Mouse (Mus musculus) B cell, adult 2 months (primary cell): ENCODE results near the gene Pnliprp2.

Experiments used
- DNase-seq, 2 experiments: peaks; one replicate each; pipeline ENCODE4 v3.0.0; 2022

The Pnliprp2 gene

DNA sequence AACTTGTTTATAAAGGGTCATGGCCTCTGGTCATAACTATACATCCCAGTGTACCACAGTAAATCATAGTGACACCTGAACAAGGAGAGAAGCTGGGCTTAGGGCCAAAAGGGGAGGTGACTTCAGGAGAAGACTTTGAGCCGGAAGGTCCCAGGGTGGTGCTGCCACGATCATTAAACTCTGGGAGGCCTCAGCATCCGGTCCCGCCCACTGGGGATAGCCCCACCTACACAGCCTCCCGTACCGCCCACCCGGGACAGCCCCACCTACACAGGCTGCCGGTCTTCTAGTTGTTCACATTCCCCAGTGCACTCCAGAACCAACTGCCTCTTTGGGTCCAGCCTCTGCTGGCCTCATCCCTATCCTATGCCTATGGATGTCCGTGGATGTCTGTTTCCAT, at the start of gene Pnliprp2:
Pnliprp2 (plus strand) TSS at position 297 of the 400 bp plus-strand sequence.
- DNase-seq: no peak

DNA sequence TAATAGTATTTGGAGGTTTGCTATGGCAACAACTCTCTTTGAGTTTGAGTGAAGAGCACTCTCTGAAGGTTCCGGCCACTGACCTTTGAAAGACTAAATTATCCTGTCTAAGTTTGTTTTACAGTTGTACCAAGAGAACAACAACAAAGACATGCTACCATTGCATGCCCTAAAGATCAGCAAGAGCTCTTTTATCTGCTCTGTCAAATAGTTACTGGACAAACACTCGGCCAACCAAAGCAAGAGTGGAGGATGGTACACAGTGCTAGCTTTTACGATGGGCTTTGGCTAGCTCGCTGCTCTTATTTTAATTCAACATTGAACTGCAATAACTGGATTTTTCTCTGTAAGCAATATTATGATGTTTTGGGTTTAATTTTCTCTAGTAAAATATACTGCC, 41.6 kb upstream of the Pnliprp2 start:
- DNase-seq: no peak

DNA sequence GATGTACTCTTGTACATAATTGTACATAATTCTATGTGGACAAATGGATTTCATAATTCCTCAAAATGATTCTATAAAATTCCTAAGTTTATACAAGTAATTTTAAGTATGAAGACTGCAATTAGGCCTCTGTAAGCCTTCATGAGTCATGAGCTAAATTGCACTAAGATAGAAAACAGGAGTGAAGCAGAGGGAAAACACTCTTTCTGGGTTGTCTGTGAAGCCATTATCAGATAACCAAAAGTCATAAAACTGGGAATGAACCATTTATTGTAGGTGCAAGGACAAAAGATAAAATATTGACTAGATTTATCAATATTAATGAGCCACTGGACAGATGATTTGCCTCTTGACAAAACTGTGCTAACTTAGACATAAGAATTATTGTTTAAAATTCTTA, 39.1 kb upstream of the Pnliprp2 start:
- no peak for DNase-seq

DNA sequence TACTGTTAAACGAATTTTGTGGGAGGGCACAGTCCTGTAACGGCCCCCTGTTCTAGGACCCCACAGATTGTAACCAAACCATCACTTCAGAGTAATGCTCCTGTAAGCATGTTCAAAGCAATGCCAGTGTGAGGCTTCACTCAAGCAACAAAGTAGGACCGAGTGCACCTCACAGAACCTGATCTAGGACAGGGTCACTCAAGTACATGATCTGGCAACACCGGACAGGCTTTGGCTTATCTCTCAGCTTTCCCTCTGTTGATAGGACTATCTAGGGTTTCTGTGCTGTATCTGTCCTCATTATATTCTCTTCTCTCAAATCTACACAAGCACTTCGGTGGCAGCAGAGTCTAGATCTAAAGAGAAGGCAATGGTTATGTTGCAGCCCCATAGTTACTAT, 33.0 kb upstream of the Pnliprp2 start:
- DNase-seq: no peak

DNA sequence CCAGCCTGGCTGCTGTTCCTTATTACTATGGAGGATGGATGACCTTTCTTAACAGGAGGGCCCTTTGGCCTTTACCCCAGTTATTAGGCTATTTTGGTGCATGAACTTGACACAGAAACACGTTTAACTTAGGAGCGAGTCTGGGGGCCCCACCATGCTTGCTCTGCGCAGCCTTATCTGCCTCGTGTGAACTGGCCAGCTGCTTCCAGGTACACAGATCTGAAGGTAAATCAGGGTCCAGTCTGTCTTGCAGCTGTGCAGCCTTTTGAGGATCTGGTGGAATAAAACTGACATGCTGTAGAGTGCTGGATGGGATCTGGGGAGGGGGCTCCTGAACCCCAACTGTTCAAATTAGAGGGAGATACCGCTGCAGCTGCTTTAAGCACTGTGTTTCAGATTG, 31.8 kb upstream of the Pnliprp2 start:
- DNase-seq: no peak

DNA sequence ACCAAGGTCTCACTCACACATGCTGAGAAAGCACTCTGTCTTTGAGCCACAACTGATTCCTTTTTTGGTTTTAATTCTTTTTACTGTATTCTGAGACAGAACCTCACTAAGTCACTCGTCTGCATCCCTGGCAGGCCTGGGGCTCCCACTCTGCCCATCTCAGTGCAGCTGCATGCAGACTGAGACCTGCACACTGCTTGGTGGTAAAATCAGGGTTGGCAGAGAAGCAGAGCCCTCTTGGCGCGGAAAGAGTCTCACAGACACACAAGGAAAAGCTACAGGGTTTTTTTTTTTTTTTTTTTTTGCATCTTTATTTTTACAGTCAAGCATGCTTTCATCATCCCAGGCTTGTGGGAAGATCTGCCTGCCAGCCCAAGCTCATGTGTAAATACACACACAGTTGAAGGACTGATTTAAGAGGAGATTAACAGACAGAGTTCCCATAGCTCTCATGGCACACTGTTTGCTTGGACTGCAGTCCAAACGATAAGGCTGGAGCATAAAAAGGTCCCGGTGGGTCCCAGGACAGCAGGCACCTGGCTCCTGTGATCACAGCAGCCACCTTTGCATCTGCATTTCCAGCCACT, 31.0 kb upstream of the Pnliprp2 start, which contains the start of gene Pnliprp1:
Pnliprp1 (plus strand) TSS at position 443 of the 587 bp plus-strand sequence.
- DNase-seq: no peak

DNA sequence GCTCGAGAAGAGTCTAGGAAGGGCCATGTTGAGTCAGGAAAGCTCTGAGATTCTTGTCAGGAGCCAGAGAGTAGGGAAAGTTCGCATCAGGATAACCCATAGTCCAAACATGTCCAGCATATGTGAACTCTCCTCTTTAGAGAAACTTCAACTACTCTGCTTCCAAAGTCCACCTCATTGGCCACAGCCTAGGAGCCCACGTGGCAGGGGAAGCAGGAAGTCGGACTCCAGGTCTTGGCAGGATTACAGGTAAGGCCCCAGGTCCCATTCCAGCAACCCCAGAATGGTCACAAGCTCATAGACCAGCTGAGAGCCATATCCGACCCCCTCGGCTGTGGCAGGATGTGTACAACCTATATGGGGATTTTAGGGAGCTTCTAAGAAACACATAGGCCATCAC, 26.3 kb upstream of the Pnliprp2 start:
- no peak for DNase-seq

DNA sequence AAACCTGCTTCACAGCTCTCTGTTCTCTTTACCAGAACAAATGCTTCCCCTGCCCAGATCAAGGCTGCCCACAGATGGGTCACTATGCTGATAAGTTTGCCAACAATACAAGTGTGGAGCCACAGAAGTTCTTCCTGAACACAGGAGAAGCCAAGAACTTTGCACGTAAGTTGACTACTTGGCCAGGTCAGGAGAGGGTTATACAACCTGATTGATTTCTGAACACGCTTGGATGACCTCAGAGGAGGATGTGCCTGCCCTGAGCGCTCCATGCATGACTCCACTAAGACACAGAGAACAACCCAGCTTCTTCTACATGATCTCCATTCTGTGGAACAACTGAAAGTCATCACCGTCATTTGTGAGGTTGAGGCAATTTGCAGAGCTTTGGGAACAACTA, 21.4 kb upstream of the Pnliprp2 start:
- no peak for DNase-seq

DNA sequence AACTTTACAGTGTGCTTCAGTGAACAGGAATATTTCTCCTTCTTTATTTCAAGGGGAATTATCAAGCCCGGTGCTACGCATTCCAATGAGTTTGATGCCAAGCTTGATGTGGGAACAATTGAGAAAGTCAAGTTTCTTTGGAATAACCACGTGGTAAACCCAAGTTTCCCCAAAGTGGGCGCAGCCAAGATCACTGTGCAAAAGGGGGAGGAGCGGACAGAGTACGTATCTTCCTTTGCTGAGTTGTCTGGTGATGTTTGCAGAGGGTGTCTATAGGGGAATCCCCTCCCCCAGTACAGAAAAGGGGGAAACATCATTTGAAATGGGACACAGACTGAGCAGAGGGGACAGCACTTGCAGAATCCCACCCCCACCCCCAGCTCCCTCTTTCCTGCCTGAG, 18.5 kb upstream of the Pnliprp2 start:
- DNase-seq: no peak

DNA sequence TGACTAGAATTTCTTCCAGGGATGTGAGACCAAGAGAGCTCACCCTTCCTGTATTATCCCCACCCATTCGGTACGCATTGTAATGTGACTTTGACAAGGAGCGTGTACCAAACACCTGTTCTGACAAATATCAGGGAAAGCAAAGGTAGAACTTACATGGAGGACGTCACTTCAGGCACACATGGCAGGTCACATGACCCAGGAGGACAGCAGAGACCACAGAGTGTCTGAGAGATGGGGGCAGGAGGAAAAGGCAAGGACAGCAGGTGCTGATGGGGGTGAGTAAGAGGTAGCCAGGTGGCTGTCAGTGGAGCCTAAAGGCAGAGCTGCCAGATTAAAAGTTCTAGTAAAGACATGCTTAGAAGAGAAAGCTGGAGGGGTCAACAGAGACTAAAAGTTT, 16.8 kb upstream of the Pnliprp2 start:
- DNase-seq: no peak

DNA sequence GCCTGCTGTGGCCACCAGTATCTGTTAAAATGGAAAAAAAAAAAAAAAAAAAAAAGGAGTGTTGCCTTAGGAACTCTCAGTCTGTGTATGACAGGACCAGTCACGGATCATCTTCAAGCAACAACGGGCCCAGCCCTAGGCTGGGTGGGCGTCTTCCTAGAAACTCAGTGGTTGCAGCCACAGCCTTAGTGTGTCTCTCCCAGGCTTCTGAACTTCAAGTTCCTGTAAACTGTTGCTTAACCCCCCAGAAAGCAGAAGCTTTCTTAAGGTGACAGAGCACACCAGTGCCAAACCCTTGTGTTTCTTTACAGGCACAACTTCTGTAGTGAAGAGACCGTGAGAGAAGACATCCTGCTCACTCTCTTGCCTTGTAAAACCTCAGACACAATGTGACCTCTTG, 15.8 kb upstream of the Pnliprp2 start:
- DNase-seq: no peak

DNA sequence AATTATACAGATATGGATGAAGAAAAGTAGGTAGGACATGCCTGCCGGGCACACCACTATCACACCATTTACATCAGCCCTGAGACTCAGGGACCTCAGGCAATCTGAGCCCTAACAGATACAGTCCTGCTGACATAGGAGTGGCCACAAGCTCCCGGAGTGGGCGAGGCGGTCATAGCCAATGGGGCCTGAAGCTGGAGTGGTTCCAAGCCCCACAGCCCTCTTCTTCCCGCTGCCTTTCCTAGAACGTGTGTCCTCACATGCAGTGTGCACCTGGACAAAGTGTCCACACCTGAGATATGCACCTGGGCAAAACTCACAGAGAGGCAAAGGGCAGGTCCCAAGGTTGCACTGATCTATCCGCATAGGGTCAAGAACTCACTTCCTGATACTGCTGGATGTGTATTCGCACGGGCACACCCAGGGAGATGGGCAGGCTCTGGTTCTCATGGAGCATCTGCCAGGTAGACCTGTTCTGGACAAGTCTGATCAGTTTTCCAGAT, 12.0 kb upstream of the Pnliprp2 start:
- no peak for DNase-seq

DNA sequence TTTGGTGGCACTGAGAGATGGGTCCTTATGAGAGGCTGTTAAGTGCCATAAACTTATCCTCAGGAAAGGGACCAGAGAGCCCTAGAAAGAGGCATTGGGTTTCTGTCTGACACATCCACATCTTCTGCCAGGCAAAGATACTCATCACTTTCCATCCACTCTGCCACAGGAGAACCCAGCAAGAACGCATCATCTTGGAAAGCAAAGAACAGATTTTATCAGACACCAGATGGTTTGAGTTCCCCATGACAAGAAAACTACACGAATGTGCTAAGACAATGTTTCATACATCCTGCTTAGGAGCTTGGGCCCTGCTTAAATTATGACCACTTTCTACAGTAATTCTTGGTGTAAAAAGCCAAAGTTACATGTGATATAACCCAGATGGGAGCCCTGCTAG, 8.7 kb upstream of the Pnliprp2 start:
- DNase-seq: no peak

DNA sequence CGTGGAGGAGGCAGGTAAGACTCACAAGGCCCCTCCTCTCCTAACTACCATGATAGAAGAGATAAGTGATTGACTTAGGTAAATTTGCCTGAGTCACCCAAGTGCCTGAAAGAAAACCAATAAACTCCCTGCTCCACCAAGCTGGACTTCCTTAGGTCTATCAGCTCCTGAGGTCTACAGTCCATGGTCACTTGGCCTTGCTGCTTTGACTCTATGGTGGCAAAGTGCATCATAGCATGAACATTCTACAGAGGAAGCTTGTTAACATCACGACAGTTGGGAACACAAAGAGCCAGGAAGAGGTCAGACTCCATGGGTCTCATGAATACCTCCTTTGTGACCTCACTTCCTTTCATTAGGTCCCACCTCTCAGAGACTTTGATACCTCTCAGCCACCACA, 8.0 kb upstream of the Pnliprp2 start:
- no peak for DNase-seq

DNA sequence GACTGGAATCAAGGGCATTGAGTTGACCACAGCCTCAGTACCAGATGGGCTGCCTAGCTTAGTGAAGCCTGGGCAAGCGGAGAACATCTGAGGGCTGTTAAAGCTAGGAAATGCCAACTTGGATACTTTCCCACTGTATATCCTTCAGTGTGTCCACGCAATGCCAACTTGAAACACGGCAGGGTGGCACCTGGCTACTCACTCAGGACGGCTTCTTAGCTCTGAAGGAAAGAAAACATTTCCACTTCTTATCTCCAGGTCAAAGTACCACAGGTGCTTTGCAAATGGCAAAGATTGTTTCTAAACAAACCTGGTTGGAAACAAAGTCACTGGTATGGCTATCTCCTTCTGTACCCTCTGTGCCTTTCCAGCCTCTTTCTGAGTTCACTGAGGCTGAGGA, 648 bp upstream of the Pnliprp2 start:
- DNase-seq: no peak

DNA sequence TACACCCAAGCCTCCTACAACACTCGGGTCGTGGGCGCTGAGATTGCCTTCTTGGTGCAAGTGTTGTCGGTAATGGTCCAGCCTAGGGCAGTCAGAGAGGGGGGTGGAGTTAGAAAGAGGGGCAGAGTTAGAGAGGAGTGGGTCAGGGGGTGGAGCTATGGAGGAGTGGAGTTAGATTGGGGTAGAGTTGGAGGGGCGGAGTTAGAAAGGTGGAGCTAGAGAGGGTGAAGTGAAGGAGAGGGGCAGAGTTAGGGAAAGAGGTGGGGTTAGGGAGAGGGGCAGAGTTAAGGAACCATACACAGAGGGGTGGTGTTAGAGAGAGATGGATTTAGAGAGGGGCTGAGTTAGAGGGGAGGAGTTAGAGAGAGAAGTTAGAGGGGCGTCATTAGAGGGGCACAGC, 2.8 kb downstream of the Pnliprp2 start:
- DNase-seq: no peak

DNA sequence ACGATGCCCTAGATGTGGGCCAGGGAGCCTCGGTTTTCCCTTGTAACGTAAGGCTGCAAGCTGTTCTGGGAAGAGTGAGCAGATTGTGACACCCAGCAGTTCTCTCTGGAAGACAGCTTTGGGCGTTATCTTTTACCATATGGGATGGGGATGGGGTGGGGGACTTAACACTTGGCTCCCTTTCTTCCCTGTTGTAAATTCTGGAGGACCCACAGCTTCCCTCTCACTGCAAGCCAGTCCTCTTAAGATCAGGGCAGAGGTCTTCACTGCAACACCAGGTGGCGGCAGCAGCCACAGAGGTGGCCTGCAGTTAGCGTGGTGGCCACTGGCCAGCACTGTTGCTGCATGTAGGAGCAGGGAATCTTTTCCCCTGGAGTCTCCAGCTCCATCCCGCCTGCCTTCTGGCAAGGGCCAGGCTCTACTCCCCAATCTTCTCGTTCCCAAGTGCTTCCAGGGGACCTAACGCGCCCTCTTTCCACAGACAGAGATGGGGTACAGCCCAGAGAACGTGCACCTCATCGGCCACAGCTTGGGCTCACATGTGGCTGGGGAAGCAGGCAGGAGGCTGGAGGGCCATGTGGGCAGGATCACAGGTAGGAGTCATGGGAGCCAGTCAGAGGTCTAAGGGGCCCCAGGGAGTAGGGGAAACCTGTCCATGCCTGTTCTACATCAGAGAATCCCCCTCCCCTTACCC, 3.5 kb downstream of the Pnliprp2 start:
- no peak for DNase-seq

DNA sequence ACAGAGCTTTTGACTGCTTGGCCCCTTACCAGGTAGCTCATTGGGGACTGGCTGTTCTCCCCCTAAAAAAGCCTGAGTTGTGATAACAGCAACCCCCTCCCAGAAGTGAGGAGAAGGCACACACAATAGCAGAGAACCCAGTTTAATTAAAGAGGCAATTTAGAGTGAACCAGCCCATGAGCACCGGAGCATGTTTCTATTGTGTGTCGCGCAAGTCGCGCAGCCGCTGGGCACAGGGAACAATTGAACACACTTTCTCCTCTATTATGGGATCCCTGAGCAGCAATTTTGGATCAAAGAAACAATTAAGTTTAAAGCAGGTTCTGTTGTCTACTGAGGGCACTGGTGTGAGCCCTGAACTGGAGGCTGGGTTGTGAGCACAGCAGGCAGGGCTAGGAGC, 7.8 kb downstream of the Pnliprp2 start:
- DNase-seq: no peak

DNA sequence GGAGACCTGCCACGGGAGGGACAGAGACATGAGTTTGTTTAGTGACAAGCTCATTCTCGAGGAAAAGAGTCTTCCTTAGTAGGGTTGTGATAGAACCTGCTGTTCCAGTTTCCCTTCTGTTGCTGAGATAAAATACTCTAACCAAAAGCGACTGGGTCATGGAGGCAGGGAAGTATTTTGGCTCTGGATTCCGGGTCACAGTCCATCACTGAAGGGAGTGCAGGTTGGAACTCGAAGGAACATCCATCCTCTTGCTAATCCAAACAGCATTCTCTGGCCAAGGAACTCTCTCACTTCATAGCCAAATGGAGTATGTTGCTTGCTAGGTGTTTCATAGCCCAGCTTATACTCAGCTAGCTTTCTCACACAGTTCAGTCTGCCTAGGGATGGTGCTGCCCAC, 16.9 kb downstream of the Pnliprp2 start:
- no peak for DNase-seq

DNA sequence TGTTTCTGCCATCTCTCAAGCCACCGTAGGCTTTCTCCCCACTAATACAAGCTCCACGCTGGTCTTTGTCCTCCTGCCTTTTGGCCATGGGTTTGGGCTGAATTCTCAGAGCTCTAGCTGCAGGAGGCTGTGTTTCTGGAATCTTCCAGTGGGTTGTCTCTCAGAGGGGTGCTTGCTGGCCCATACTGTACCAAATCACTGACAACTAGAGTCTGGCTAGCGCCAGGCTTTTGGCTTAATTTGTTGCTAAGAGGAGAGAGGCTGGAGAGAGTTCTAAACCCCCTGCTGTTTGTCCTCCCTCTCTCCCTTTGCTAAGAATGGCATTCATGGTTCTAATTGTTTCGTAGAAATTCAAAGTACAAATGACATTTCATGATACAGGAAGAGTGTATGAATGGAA, 22.0 kb downstream of the Pnliprp2 start:
- no peak for DNase-seq

DNA sequence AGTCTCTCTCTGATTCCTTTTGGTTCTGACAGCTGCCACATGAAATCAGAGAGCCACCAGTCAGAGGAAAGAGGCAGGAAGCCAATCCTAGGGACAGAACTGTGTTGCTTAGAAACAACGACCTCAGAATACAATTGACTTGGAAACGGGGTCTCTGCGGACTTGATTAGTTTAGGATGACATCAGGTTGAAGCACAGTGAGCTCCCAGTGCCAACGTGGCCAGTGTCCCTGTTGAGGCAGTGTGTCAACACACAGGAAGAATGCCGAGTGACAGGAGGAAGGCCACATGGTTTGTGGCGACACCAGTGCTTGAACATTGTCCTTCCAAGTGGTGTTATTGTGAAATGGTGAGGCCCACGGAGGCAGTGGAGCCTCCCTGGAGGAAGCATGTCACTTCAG, 24.4 kb downstream of the Pnliprp2 start:
- DNase-seq: no peak

DNA sequence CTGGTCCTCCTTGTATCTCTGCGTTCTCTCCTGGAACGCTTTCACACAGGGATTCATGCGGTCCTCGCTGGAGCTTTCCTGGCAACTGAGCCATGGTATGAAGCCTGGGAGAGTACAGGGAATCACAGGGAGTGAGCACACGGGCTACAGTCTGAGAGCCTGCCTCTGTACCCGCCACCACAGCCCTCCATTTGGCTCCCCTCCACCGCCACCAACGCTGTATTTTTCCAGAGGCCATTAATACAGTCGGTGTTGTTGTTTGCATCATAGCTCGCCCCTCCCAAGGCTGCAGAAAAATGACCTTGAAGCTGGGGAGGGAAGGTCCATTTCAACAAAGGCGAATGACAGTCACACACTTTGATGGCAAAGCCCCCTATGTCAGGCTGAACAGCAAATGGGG, 29.7 kb downstream of the Pnliprp2 start:
- DNase-seq: no peak

DNA sequence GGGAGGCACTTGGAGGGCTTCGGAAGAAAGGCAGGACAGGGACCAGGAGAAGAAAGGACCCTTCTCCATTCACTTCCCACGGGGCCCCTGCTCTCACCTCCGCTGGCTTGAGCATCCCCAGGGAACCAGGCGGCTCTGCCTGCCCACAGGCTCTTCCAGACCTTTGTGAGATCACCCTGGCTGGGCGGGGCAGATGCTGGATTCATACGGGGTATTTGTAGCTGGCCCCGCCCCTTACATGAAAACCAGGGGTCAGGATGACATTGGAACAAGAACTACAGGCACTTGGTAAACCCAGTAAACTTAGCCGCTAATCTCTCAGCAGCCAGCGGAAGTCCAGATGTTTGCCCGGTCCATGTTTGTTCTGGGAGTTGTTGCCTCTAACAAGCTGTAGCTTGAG, 34.8 kb downstream of the Pnliprp2 start, which contains the start of gene 1700019N19Rik:
1700019N19Rik (minus strand) TSS at position 178 of the 400 bp plus-strand sequence.
- no peak for DNase-seq

DNA sequence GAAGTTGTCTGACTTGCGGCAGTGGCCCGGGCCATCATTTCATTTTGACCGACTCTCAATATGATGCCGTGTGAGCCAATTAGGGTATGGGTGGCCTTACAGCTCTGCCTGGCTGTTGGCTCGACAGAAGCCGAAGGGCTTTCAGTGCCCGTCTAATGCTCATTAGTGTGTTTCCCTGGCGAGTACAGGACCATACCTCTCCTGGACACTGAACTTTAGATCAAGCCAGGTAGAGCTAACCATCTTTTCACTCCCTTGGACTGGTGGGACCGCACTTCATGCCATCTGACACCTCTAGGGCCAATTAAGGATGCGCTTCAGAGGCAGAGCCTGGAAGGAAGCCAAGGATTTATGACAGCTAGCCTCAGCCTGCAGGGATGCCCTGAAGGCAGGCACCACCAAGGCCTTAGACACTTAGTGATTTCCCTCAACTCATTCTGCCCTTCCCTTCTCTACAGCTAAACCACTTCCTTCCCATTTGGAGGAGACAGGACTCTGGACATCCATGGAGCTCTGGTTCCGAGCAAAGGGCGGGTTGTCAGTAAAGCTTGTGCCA, 35.7 kb downstream of the Pnliprp2 start:
- no peak for DNase-seq
